Mouse (Mus musculus) megakaryocyte, embryonic 14.5 days (primary cell): ENCODE measurements around the gene Mapkapk2.

Source experiments
- FLI1 ChIP-seq: IDR thresholded peaks from 2 replicates; pipeline ENCODE4 v1.6.1; 2012; ENCODE audit warnings: low read length, inconsistent platforms, mixed read lengths
- GATA1 ChIP-seq: IDR thresholded peaks from 3 replicates; pipeline ENCODE4 v1.6.1; 2012; ENCODE audit warnings: mixed read lengths, low read length, inconsistent platforms, borderline replicate concordance

- no peak for TF ChIP-seq FLI1
- TF ChIP-seq GATA1 = no peak
Observed at GRCm38 (mm10) chr1:131075098-131075791, 22.4 kb downstream of the Mapkapk2 start.
